Mouse (Mus musculus): Measurements from ENCODE around the gene Ggcx.
"Not testable (repeated sequence)": the region's sequence is repeated elsewhere in the genome, so short reads cannot be mapped to it uniquely, and the experiment has no call there.

Ggcx gene

GRCm38 (mm10) chr6:72447487-72447886 is 33.4 kb downstream of the Ggcx start:
- in situ Hi-C loops (cut with MboI; ENCODE audit: low pct_unique_long_range_greater_than_20kb in 1 of 2, low sequenced_read_pairs in 2 of 2, unreplicated experiment in 1 of 2), result no loop called here

GRCm38 (mm10) chr6:72451778-72452177 is 37.7 kb downstream of the Ggcx start:
- in situ Hi-C loops (cut with MboI; ENCODE audit: low pct_unique_long_range_greater_than_20kb in 1 of 2, low sequenced_read_pairs in 2 of 2, unreplicated experiment in 1 of 2), result not testable (repeated sequence)

- in situ Hi-C loops (cut with MboI; ENCODE audit: low pct_unique_long_range_greater_than_20kb in 1 of 2, low sequenced_read_pairs in 2 of 2, unreplicated experiment in 1 of 2), result no loop called here
These were observed 38.2 kb downstream of the Ggcx start for GRCm38 (mm10) chr6:72452329-72452728.

GRCm38 (mm10) chr6:72453578-72453977 is 39.5 kb downstream of the Ggcx start:
- in situ Hi-C loops (cut with MboI; ENCODE audit: low pct_unique_long_range_greater_than_20kb in 1 of 2, low sequenced_read_pairs in 2 of 2, unreplicated experiment in 1 of 2), result no loop called here

GRCm38 (mm10) chr6:72454072-72454746 is 40.1 kb downstream of the Ggcx start:
- in situ Hi-C loops (cut with MboI; ENCODE audit: low pct_unique_long_range_greater_than_20kb in 1 of 2, low sequenced_read_pairs in 2 of 2, unreplicated experiment in 1 of 2), result no loop called here

GRCm38 (mm10) chr6:72454833-72455373 is 40.8 kb downstream of the Ggcx start:
- in situ Hi-C loops (cut with MboI; ENCODE audit: low pct_unique_long_range_greater_than_20kb in 1 of 2, low sequenced_read_pairs in 2 of 2, unreplicated experiment in 1 of 2), result no loop called here

GRCm38 (mm10) chr6:72456567-72456966 is 42.5 kb downstream of the Ggcx start:
- in situ Hi-C loops (cut with MboI; ENCODE audit: low pct_unique_long_range_greater_than_20kb in 1 of 2, low sequenced_read_pairs in 2 of 2, unreplicated experiment in 1 of 2), result no loop called here

GRCm38 (mm10) chr6:72458418-72458817 is 44.3 kb downstream of the Ggcx start:
- in situ Hi-C loops (cut with MboI; ENCODE audit: low pct_unique_long_range_greater_than_20kb in 1 of 2, low sequenced_read_pairs in 2 of 2, unreplicated experiment in 1 of 2), result no loop called here

GRCm38 (mm10) chr6:72458921-72459320 is 44.8 kb downstream of the Ggcx start:
- in situ Hi-C loops (cut with MboI; ENCODE audit: low pct_unique_long_range_greater_than_20kb in 1 of 2, low sequenced_read_pairs in 2 of 2, unreplicated experiment in 1 of 2), result no loop called here

GRCm38 (mm10) chr6:72460036-72460801 is 46.1 kb downstream of the Ggcx start:
- in situ Hi-C loops (cut with MboI; ENCODE audit: low pct_unique_long_range_greater_than_20kb in 1 of 2, low sequenced_read_pairs in 2 of 2, unreplicated experiment in 1 of 2), result no loop called here

- in situ Hi-C loops (cut with MboI; ENCODE audit: low pct_unique_long_range_greater_than_20kb in 1 of 2, low sequenced_read_pairs in 2 of 2, unreplicated experiment in 1 of 2), result not testable (repeated sequence)
These were observed 48.6 kb downstream of the Ggcx start for GRCm38 (mm10) chr6:72462550-72463257.

- in situ Hi-C loops (cut with MboI; ENCODE audit: low pct_unique_long_range_greater_than_20kb in 1 of 2, low sequenced_read_pairs in 2 of 2, unreplicated experiment in 1 of 2), result no loop called here
These were observed 51.5 kb downstream of the Ggcx start for GRCm38 (mm10) chr6:72465361-72466157.

- in situ Hi-C loops (cut with MboI; ENCODE audit: low pct_unique_long_range_greater_than_20kb in 1 of 2, low sequenced_read_pairs in 2 of 2, unreplicated experiment in 1 of 2), result no loop called here
These were observed 52.1 kb downstream of the Ggcx start for GRCm38 (mm10) chr6:72466171-72466570.

- in situ Hi-C loops (cut with MboI; ENCODE audit: low pct_unique_long_range_greater_than_20kb in 1 of 2, low sequenced_read_pairs in 2 of 2, unreplicated experiment in 1 of 2), result no loop called here
These were observed 59.3 kb downstream of the Ggcx start for GRCm38 (mm10) chr6:72473264-72474041.

GRCm38 (mm10) chr6:72475221-72475985 is 61.3 kb downstream of the Ggcx start:
- in situ Hi-C loops (cut with MboI; ENCODE audit: low pct_unique_long_range_greater_than_20kb in 1 of 2, low sequenced_read_pairs in 2 of 2, unreplicated experiment in 1 of 2), result no loop called here

- in situ Hi-C loops (cut with MboI; ENCODE audit: low pct_unique_long_range_greater_than_20kb in 1 of 2, low sequenced_read_pairs in 2 of 2, unreplicated experiment in 1 of 2), result no loop called here
These were observed 62.7 kb downstream of the Ggcx start for GRCm38 (mm10) chr6:72476836-72477235.

GRCm38 (mm10) chr6:72477621-72478020 is 63.5 kb downstream of the Ggcx start:
- in situ Hi-C loops (cut with MboI; ENCODE audit: low pct_unique_long_range_greater_than_20kb in 1 of 2, low sequenced_read_pairs in 2 of 2, unreplicated experiment in 1 of 2), result no loop called here
